Mouse (Mus musculus) lung, embryonic 16.5 days (tissue): ENCODE measurements around the gene Hoxd9. TPM values are rescaled to one million over a fixed set of nuclear protein-coding genes. Genes with fewer than 3 reads are reported as not detected.

Experiments used
- ATAC-seq: fragments of 200-750 bp; cut with Nextera tagmentation; 2 replicates; pipeline ENCODE4 v1.8.0; 2017; ENCODE audit warnings: low read depth, mild to moderate bottlenecking, moderate library complexity
- H3K27ac ChIP-seq: fragments of 300-500 bp; sonication (generic); 2 replicates; pipeline ENCODE4 v1.5.1; 2014; ENCODE audit warnings: mild to moderate bottlenecking, control low read depth, low read length
- H3K27me3 ChIP-seq: fragments of 300-500 bp; sonication (generic); 2 replicates; pipeline ENCODE4 v1.6.1; 2014; ENCODE audit warnings: low read depth, low read length, mixed read lengths; ENCODE audit not compliant: control insufficient read depth, insufficient read depth
- H3K36me3 ChIP-seq: fragments of 300-500 bp; sonication (generic); 2 replicates; pipeline ENCODE4 v1.6.1; 2014; ENCODE audit warnings: low read length; ENCODE audit not compliant: control insufficient read depth, insufficient read depth
- H3K4me1 ChIP-seq: fragments of 300-500 bp; sonication (generic); replicated peaks from 2 replicates; pipeline ENCODE4 v1.6.1; 2014; ENCODE audit warnings: low read length, mixed read lengths; ENCODE audit not compliant: control insufficient read depth, insufficient read depth
- H3K4me2 ChIP-seq: fragments of 300-500 bp; sonication (generic); 2 replicates; pipeline ENCODE4 v1.6.1; 2014; ENCODE audit warnings: low read depth, low read length, control low read depth
- H3K4me3 ChIP-seq: fragments of 300-500 bp; sonication (generic); 2 replicates; pipeline ENCODE4 v1.5.1; 2014; ENCODE audit warnings: mild to moderate bottlenecking, low read length, control low read depth
- H3K9ac ChIP-seq: fragments of 300-500 bp; sonication (generic); 2 replicates; pipeline ENCODE4 v1.6.1; 2014; ENCODE audit warnings: low read length, control low read depth
- H3K9me3 ChIP-seq: fragments of 300-500 bp; sonication (generic); 2 replicates; pipeline ENCODE4 v1.6.1; 2016; ENCODE audit warnings: low read length; ENCODE audit not compliant: control insufficient read depth
- WGBS: fragments of 180-500 bp; shearing (Covaris S2); extraction: QIAGEN DNeasy Blood & Tissue Kit; methylation state at CpG from one replicate; pipeline ENCODE4 v1.1.7; 2014; 5-methylcytosine and 5-hydroxymethylcytosine counted together
- polyA plus RNA-seq: library from polyadenylated mRNA; unstranded; fragments of >200 nt; fragmentation: Nextera tagmentation; extraction: Ambion mirVana; gene quantifications from 2 replicates; pipeline ENCODE4 v1.2.1, GENCODE M21; 2015

Gene Hoxd9
- polyA plus RNA-seq, 1 experiment from 2014 or later: 0.31 TPM

- peaks cover 96% of the 10 kb centered on the region for H3K27me3 ChIP-seq
- no peaks in the 10 kb centered on the region for H3K9me3 ChIP-seq
- H3K4me3 ChIP-seq: no peak overlapping the region
- peaks cover 4% of the 10 kb centered on the region for H3K4me1 ChIP-seq
- H3K27ac ChIP-seq: no peak overlapping the region
- no peaks in the 10 kb centered on the region for H3K36me3 ChIP-seq
- H3K9ac ChIP-seq: no peak overlapping the region
- WGBS: 5% methylated on average over 1 of the region's 1 CpGs
- H3K4me2 ChIP-seq: no peak overlapping the region
- no peak for ATAC-seq
These were observed 2.1 kb upstream of the Hoxd9 start for GRCm38 (mm10) chr2:74695383-74695782.

GRCm38 (mm10) chr2:74695813-74696430, 1.6 kb upstream of the Hoxd9 start:
- 3% methylated on average over 7 of the region's 7 CpGs for WGBS
- Histone ChIP-seq H3K4me1 (peaks cover 4% of the 10 kb centered on the region), H3K4me2 (no peak overlapping the region), H3K36me3 (no peaks in the 10 kb centered on the region), H3K9ac (no peak overlapping the region), H3K27ac (no peak overlapping the region), H3K4me3 (no peak overlapping the region), H3K9me3 (no peaks in the 10 kb centered on the region), H3K27me3 (peaks cover 100% of the 10 kb centered on the region)
- no peak for ATAC-seq

GRCm38 (mm10) chr2:74696442-74697335, 838 bp upstream of the Hoxd9 start:
- Histone ChIP-seq H3K9me3 (no peaks in the 10 kb centered on the region), H3K4me3 (no peak overlapping the region), H3K4me2 (no peak overlapping the region), H3K9ac (no peak overlapping the region), H3K4me1 (peaks cover 4% of the 10 kb centered on the region), H3K27ac (no peak overlapping the region), H3K36me3 (no peaks in the 10 kb centered on the region), H3K27me3 (peaks cover 100% of the 10 kb centered on the region)
- WGBS: 4% methylated on average over 34 of the region's 34 CpGs
- no peak for ATAC-seq

GRCm38 (mm10) chr2:74698201-74699052, 900 bp downstream of the Hoxd9 start:
- no peak overlapping the region for H3K9ac ChIP-seq
- no peaks in the 10 kb centered on the region for H3K36me3 ChIP-seq
- peaks cover 4% of the 10 kb centered on the region for H3K4me1 ChIP-seq
- H3K4me3 ChIP-seq: peak overlapping the region; percentile 31
- H3K27ac ChIP-seq: no peak overlapping the region
- peak; percentile 58 for ATAC-seq
- no peaks in the 10 kb centered on the region for H3K9me3 ChIP-seq
- under 1% methylated on average over 85 of the region's 86 CpGs for WGBS
- peak overlapping the region; percentile 52 for H3K4me2 ChIP-seq
- peaks cover 97% of the 10 kb centered on the region for H3K27me3 ChIP-seq

- Histone ChIP-seq H3K27me3 (peaks cover 97% of the 10 kb centered on the region), H3K27ac (no peak overlapping the region), H3K9me3 (no peaks in the 10 kb centered on the region), H3K4me2 (no peak overlapping the region), H3K4me1 (peaks cover 4% of the 10 kb centered on the region), H3K36me3 (no peaks in the 10 kb centered on the region), H3K9ac (no peak overlapping the region), H3K4me3 (no peak overlapping the region)
- no peak for ATAC-seq
- WGBS: 1% methylated on average over 17 of the region's 17 CpGs
These were observed 1.5 kb downstream of the Hoxd9 start for GRCm38 (mm10) chr2:74699053-74699430.

- peaks cover 97% of the 10 kb centered on the region for H3K27me3 ChIP-seq
- no peaks in the 10 kb centered on the region for H3K36me3 ChIP-seq
- H3K9ac ChIP-seq: no peak overlapping the region
- no peak overlapping the region for H3K4me2 ChIP-seq
- no peaks in the 10 kb centered on the region for H3K9me3 ChIP-seq
- no peak overlapping the region for H3K4me3 ChIP-seq
- no peak for ATAC-seq
- WGBS: 2% methylated on average over 23 of the region's 23 CpGs
- H3K27ac ChIP-seq: no peak overlapping the region
- peaks cover 6% of the 10 kb centered on the region for H3K4me1 ChIP-seq
These were observed 2.4 kb downstream of the Hoxd9 start for GRCm38 (mm10) chr2:74699664-74700545.

- Histone ChIP-seq H3K9ac (no peak overlapping the region), H3K27ac (no peak overlapping the region), H3K9me3 (no peaks in the 10 kb centered on the region), H3K27me3 (peaks cover 97% of the 10 kb centered on the region), H3K4me3 (no peak overlapping the region), H3K4me1 (peaks cover 14% of the 10 kb centered on the region), H3K36me3 (no peaks in the 10 kb centered on the region), H3K4me2 (no peak overlapping the region)
- no peak for ATAC-seq
- 4% methylated on average over 22 of the region's 22 CpGs for WGBS
These were observed 3.1 kb downstream of the Hoxd9 start for GRCm38 (mm10) chr2:74700546-74701112.

- Histone ChIP-seq H3K4me3 (no peak overlapping the region), H3K27ac (no peak overlapping the region), H3K27me3 (peaks cover 95% of the 10 kb centered on the region), H3K9ac (no peak overlapping the region), H3K4me2 (no peak overlapping the region), H3K4me1 (peaks cover 14% of the 10 kb centered on the region), H3K9me3 (no peaks in the 10 kb centered on the region), H3K36me3 (no peaks in the 10 kb centered on the region)
- ATAC-seq: no peak
- 10% methylated on average over 17 of the region's 17 CpGs for WGBS
These were observed 4.7 kb downstream of the Hoxd9 start for GRCm38 (mm10) chr2:74701949-74702819.
